Mouse (Mus musculus) heart, adult 2 months (tissue): ENCODE measurements at regions not wholly inside any gene's neighbourhood (a gene's known extent, or its start where the extent isn't known, plus 50 kb on each side); places are given as distances from the start of the nearest gene placed in this dataset.

Source experiments
- DNase-seq, 2 experiments: peaks; one replicate each; pipeline ENCODE4 v3.0.0; 2021
- H3K27ac ChIP-seq: fragments of 200-600 bp; 2 replicates; pipeline ENCODE4 v1.8.1; 2022
- H3K27me3 ChIP-seq: fragments of 200-500 bp; 2 replicates; pipeline ENCODE4 v1.6.1; 2012; ENCODE audit warnings: mild to moderate bottlenecking, low read length, inconsistent platforms, mixed read lengths; ENCODE audit not compliant: control insufficient read depth, insufficient read depth
- H3K36me3 ChIP-seq: fragments of 200-500 bp; 2 replicates; pipeline ENCODE4 v1.6.1; 2012; ENCODE audit warnings: low read length, inconsistent platforms; ENCODE audit not compliant: control insufficient read depth, insufficient read depth
- H3K4me1 ChIP-seq: fragments of 200-500 bp; 2 replicates; pipeline ENCODE4 v1.6.1; 2011; ENCODE audit warnings: low read length; ENCODE audit not compliant: control insufficient read depth, insufficient read depth
- H3K4me3 ChIP-seq: fragments of 200-600 bp; 2 replicates; pipeline ENCODE4 v1.8.1; 2022
- H3K79me2 ChIP-seq: fragments of 200-500 bp; replicated peaks from 2 replicates; pipeline ENCODE4 v1.6.1; 2012; ENCODE audit warnings: mild to moderate bottlenecking, inconsistent platforms, low read length, moderate library complexity, mixed read lengths; ENCODE audit not compliant: control insufficient read depth, insufficient read depth
- H3K9ac ChIP-seq: fragments of 200-500 bp; 2 replicates; pipeline ENCODE4 v1.6.1; 2012; ENCODE audit warnings: low read depth, mild to moderate bottlenecking, control low read depth, inconsistent platforms, low read length, mixed read lengths
- CTCF ChIP-seq: fragments of 200-600 bp; IDR thresholded peaks from 2 replicates; pipeline ENCODE4 v1.8.1; 2022; ENCODE audit warnings: antibody characterized with exemption, mild to moderate bottlenecking, moderate library complexity
- EP300 ChIP-seq: fragments of 200-500 bp; IDR thresholded peaks from 2 replicates; pipeline ENCODE4 v1.6.1; 2011; ENCODE audit warnings: low read depth, low read length, control low read depth; ENCODE audit not compliant: insufficient read depth
- POLR2A ChIP-seq: fragments of 200-500 bp; IDR thresholded peaks from 2 replicates; pipeline ENCODE4 v1.6.1; 2011; ENCODE audit warnings: mild to moderate bottlenecking, low read depth, low read length, control low read depth; ENCODE audit not compliant: insufficient read depth
- WGBS: fragments of 180-500 bp; shearing (Covaris S2); methylation state at CpG from one replicate; pipeline ENCODE4 v1.1.7; 2018; 5-methylcytosine and 5-hydroxymethylcytosine counted together
- intact Hi-C: fragments of 180-260 bp; cut with DNase I; formaldehyde crosslinking; loops from one replicate; pipeline ENCODE4 v1.15.1; 2025

GRCm38 (mm10) chr16:74467745-74468420 is 56.3 kb upstream of the Robo2 start:
- Histone ChIP-seq H3K27ac (no peak overlapping the region), H3K79me2 (no peaks in the 10 kb centered on the region), H3K36me3 (no peaks in the 10 kb centered on the region), H3K4me1 (no peaks in the 10 kb centered on the region), H3K4me3 (no peak overlapping the region), H3K27me3 (no peaks in the 10 kb centered on the region), H3K9ac (no peak overlapping the region)
- DNase-seq: no peak
- TF ChIP-seq POLR2A (no peak), CTCF (no peak)
- intact Hi-C loops: no loop called here
- 67% methylated on average over 6 of the region's 6 CpGs for WGBS

GRCm38 (mm10) chr16:74467159-74467558 is 55.5 kb upstream of the Robo2 start:
- H3K79me2 ChIP-seq: no peaks in the 10 kb centered on the region
- no peak overlapping the region for H3K9ac ChIP-seq
- H3K4me3 ChIP-seq: no peak overlapping the region
- no peaks in the 10 kb centered on the region for H3K27me3 ChIP-seq
- no peaks in the 10 kb centered on the region for H3K4me1 ChIP-seq
- H3K36me3 ChIP-seq: no peaks in the 10 kb centered on the region
- DNase-seq: no peak
- TF ChIP-seq CTCF: no peak
- TF ChIP-seq EP300: no peak
- no peak for TF ChIP-seq POLR2A
- intact Hi-C loops: no loop called here
- WGBS: 63% methylated on average over 7 of the region's 7 CpGs
- H3K27ac ChIP-seq: no peak overlapping the region

- 63% methylated on average over 2 of the region's 2 CpGs for WGBS
- Histone ChIP-seq H3K4me3 (no peak overlapping the region), H3K79me2 (no peaks in the 10 kb centered on the region), H3K9ac (no peak overlapping the region), H3K27ac (no peak overlapping the region), H3K4me1 (no peaks in the 10 kb centered on the region), H3K27me3 (no peaks in the 10 kb centered on the region), H3K36me3 (no peaks in the 10 kb centered on the region)
- TF ChIP-seq EP300 (no peak), POLR2A (no peak), CTCF (no peak)
- intact Hi-C loops: no loop called here
- DNase-seq: no peak
These were observed 53.2 kb upstream of the Robo2 start for GRCm38 (mm10) chr16:74464835-74465234.

- H3K27ac ChIP-seq: no peak overlapping the region
- WGBS: 59% methylated on average over 6 of the region's 6 CpGs
- no peak overlapping the region for H3K4me3 ChIP-seq
- TF ChIP-seq POLR2A: no peak
- TF ChIP-seq EP300: no peak
- no peak for TF ChIP-seq CTCF
- H3K9ac ChIP-seq: no peak overlapping the region
- DNase-seq: no peak
- H3K27me3 ChIP-seq: no peaks in the 10 kb centered on the region
- no peaks in the 10 kb centered on the region for H3K79me2 ChIP-seq
- intact Hi-C loops: no loop called here
- H3K36me3 ChIP-seq: no peaks in the 10 kb centered on the region
- H3K4me1 ChIP-seq: no peaks in the 10 kb centered on the region
These were observed 52.7 kb upstream of the Robo2 start for GRCm38 (mm10) chr16:74464290-74464689.

- 85% methylated on average over 3 of the region's 3 CpGs for WGBS
- no peaks in the 10 kb centered on the region for H3K79me2 ChIP-seq
- no peak for DNase-seq
- H3K4me3 ChIP-seq: no peak overlapping the region
- H3K4me1 ChIP-seq: no peaks in the 10 kb centered on the region
- intact Hi-C loops: no loop called here
- TF ChIP-seq EP300: no peak
- no peak for TF ChIP-seq POLR2A
- TF ChIP-seq CTCF: no peak
- H3K36me3 ChIP-seq: no peaks in the 10 kb centered on the region
- no peak overlapping the region for H3K27ac ChIP-seq
- H3K9ac ChIP-seq: no peak overlapping the region
- H3K27me3 ChIP-seq: no peaks in the 10 kb centered on the region
These were observed 50.8 kb upstream of the Robo2 start for GRCm38 (mm10) chr16:74462436-74462835.
